Mouse (Mus musculus): ENCODE data around the gene Lgi1.

The Lgi1 gene

DNA sequence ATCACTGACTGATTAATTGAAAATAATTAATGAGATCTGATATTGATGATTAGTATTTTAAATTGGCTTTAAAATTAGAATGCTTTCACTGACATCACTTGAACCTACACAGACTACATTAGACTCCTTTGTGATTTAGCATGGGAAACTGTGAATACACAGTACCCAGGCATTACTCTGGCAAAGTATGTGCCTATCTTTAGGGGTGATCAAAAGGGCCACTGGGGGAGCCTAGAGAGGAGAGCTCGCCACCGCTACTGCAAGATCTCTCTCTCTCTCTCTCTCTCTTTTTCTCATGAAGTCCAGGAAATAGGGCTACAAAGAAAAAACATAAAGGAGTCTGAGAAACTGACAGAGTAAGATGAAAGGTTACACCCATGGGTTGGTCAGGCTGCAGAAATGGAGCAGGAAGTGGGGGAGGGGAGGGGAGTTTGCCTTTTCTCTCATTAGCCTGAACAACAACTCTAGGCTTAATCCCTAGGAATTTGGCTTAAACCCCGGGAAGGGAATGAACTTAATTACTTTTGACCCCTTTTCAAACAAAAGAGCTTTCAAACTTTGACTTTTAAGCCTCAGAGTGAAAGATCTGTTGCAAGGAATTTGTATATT is 33.8 kb downstream of the Lgi1 start:
- POLR2A ChIA-PET = interaction anchor here in 2 of 4 experiments (0.6 to 4.1 kb wide), 9 partner anchors 10 to 116 kb away, joined by 3 to 29 read pairs (median 5); partner anchors contain the start of genes Fra10ac1 (in 1 of the 2) and Lgi1 (in 1 of the 2)
- CTCF ChIA-PET = interaction anchor here in 1 of 4 experiments (1.0 kb wide), 1 partner anchor 44 kb away, joined by 3 read pairs; no protein-coding TSS in a partner anchor

DNA sequence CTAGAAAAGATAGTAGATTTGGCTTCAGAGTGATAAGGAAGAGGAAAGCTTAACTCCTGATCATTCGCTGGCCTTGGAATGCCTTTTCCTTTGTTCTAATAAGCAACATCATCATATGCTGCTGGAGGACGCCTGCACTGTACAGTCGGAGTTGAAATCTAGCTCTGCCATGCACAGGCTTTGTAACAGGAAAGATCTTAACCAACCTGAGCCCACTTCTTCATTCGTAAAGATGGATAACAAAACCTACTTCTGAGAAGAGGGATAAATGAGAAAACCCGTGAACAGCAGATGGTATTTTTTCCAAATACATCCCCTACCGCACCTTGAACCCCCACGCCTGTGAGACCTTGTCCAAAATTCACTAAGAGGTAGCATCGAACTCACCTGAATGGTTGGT is 43.8 kb downstream of the Lgi1 start:
- CTCF ChIA-PET = interaction anchor here in 1 of 4 experiments (1.1 kb wide), 1 partner anchor 603 kb away, joined by 4 read pairs; no protein-coding TSS in a partner anchor

GRCm38 (mm10) chr19:38315099-38315498 is 50.8 kb downstream of the Lgi1 start:
- POLR2A ChIA-PET = interaction anchor here in 3 of 4 experiments (0.7 to 22.3 kb wide), 32 partner anchors 9 to 252 kb away, joined by 3 to 591 read pairs (median 5); partner anchors contain the start of genes Fra10ac1 (in 1 of the 3), Lgi1 (in 1 of the 3) and Slc35g1 (in 1 of the 3)
- CTCF ChIA-PET = interaction anchor here in 1 of 4 experiments (1.3 kb wide), 1 partner anchor 97 kb away, joined by 3 read pairs; no protein-coding TSS in a partner anchor

More for the DNA sequence above, 43.8 kb downstream of the Lgi1 start:
- POLR2A ChIA-PET = interaction anchor here in 2 of 4 experiments (1.2 to 21.4 kb wide), 7 partner anchors 9 to 76 kb away, joined by 3 to 591 read pairs (median 3); no protein-coding TSS in a partner anchor

DNA sequence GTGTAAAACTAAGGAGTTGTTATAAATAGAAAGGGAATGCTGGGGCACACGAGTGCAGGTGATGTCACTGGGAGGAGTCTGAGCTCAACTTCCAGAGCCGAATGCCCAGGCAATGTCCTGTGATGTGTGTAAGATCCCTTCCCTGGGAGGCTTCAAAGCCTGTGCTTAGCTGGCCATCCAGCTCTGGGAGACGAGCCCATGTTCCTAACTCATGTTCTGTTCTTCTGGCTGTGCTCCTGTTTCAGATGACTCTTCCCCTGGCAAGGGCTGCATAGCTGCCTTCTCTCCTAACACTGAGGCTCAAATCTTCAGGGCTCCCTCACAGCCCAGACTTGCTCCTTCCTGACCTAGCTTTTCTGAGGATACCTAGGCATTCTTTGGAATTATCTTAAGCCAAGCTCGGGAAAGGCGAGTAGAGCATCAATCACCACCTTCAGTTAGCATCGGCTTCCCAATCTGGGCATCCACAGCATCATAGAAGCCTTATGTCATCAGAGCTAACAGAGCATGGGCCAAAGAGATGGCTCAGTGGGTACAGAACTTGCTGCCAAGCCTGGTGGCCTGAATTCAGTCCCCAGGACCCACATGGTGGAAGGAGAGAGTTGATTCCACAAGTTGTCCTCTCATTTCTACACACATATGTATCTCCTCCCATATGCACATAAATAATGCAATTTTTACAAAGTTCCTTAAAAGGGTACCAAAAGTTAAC is 52.4 kb downstream of the Lgi1 start:
- ChIA-PET POLR2A (interaction anchor here in 3 of 4 experiments (0.6 to 28.1 kb wide), 35 partner anchors 0 to 141 kb away, joined by 3 to 591 read pairs (median 5); partner anchors contain the start of genes Fra10ac1 (in 2 of the 3), Lgi1 (in 1 of the 3) and Slc35g1 (in 1 of the 3)), CTCF (interaction anchor here in 2 of 4 experiments (0.7 to 1.4 kb wide), 3 partner anchors 36 to 63 kb away, joined by 3 read pairs; no protein-coding TSS in a partner anchor)

DNA sequence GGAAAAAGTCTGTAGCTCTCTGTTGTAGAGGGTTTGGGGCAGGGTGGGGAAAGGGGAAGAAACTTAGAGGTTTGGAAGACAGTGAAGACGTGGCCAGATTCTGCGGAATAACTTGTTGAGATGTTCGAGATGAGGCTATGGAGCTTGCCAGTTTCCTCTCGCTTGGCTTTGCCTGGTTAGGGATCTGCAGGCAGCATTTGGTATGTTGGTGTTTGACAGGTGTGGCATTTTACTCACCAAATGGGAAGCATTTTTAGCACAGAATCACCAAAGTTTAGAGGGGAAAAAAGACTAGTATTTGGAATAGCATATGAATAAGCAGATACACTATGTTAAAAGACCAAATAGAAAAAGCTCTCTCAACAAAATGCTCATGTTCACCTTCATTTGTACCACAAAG is 54.0 kb downstream of the Lgi1 start:
- ChIA-PET CTCF (interaction anchor here in 1 of 4 experiments (1.2 kb wide), 1 partner anchor 65 kb away, joined by 3 read pairs; no protein-coding TSS in a partner anchor), POLR2A (interaction anchor here in 3 of 4 experiments (0.6 to 28.1 kb wide), 24 partner anchors 1 to 292 kb away, joined by 3 to 591 read pairs (median 4); partner anchors contain the start of genes Fra10ac1 (in 2 of the 3) and Lgi1 (in 2 of the 3))

- POLR2A ChIA-PET = interaction anchor here in 3 of 4 experiments (0.8 to 28.1 kb wide), 26 partner anchors 2 to 265 kb away, joined by 3 to 591 read pairs (median 5); partner anchors contain the start of genes Lgi1 (in 2 of the 3) and Fra10ac1 (in 1 of the 3)
- CTCF ChIA-PET = interaction anchor here in 2 of 4 experiments (0.6 to 1.9 kb wide), 2 partner anchors 8 to 65 kb away, joined by 3 to 6 read pairs (median 3); no protein-coding TSS in a partner anchor
Measured at GRCm38 (mm10) chr19:38319168-38319567, 54.8 kb downstream of the Lgi1 start.

GRCm38 (mm10) chr19:38320651-38321188 is 56.4 kb downstream of the Lgi1 start:
- ChIA-PET POLR2A (interaction anchor here (0.6 to 28.1 kb wide), 62 partner anchors 4 to 610 kb away, joined by 3 to 591 read pairs (median 4); partner anchors contain the start of genes Slc35g1 (in 3 of the 4), Fra10ac1 (in 2 of the 4), Lgi1 (in 2 of the 4) and Cep55 (in 1 of the 4)), CTCF (interaction anchor here (0.6 to 2.1 kb wide), 7 partner anchors 23 to 67 kb away, joined by 3 to 7 read pairs (median 4); no protein-coding TSS in a partner anchor)

GRCm38 (mm10) chr19:38323726-38324125 is 59.4 kb downstream of the Lgi1 start:
- POLR2A ChIA-PET = interaction anchor here (0.6 to 28.1 kb wide), 60 partner anchors 7 to 607 kb away, joined by 3 to 591 read pairs (median 7); partner anchors contain the start of genes Lgi1 (in 3 of the 4), Fra10ac1 (in 2 of the 4), Slc35g1 (in 2 of the 4) and Hells (in 1 of the 4)
- CTCF ChIA-PET = interaction anchor here in 3 of 4 experiments (0.6 to 4.0 kb wide), 8 partner anchors 29 to 1716 kb away, joined by 4 to 21 read pairs (median 8); partner anchors contain the start of gene Fra10ac1 (in 1 of the 3)

- CTCF ChIA-PET = interaction anchor here (0.6 to 4.0 kb wide), 15 partner anchors 16 to 1716 kb away, joined by 3 to 21 read pairs (median 4); partner anchors contain the start of gene Fra10ac1 (in 1 of the 4)
- POLR2A ChIA-PET = interaction anchor here (0.6 to 28.1 kb wide), 101 partner anchors 6 to 721 kb away, joined by 3 to 591 read pairs (median 5); partner anchors contain the start of genes Lgi1 (in 3 of the 4), Fra10ac1 (in 2 of the 4), Hells (in 2 of the 4) and Slc35g1 (in 2 of the 4)
Measured at GRCm38 (mm10) chr19:38324147-38325028, 60.1 kb downstream of the Lgi1 start.

DNA sequence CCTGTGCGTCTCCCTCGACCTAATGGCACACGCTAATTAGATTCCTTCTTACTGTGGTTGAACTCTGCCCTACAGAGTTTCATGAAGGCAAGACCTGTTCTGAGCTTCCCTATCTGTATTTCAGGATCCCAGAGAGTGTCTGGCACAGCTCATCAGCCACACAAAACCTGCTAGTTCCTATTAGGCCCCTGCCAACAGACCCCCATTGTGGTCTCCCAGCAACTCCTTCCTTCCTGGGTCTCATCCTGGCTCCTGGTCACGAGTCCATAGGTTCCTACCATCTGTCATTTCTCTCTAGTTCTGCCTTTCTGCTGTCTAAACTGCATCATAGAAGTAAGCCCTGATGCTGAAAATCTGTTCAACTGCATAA is 60.7 kb downstream of the Lgi1 start:
- ChIA-PET POLR2A (interaction anchor here (0.6 to 28.1 kb wide), 79 partner anchors 6 to 606 kb away, joined by 3 to 591 read pairs (median 6); partner anchors contain the start of genes Lgi1 (in 3 of the 4), Fra10ac1 (in 2 of the 4), Hells (in 2 of the 4) and Slc35g1 (in 2 of the 4)), CTCF (interaction anchor here (0.6 to 4.0 kb wide), 12 partner anchors 15 to 615 kb away, joined by 3 to 21 read pairs (median 4); partner anchors contain the start of gene Fra10ac1 (in 1 of the 4))

- POLR2A ChIA-PET = interaction anchor here in 3 of 4 experiments (0.6 to 28.1 kb wide), 41 partner anchors 5 to 298 kb away, joined by 3 to 591 read pairs (median 14); partner anchors contain the start of genes Fra10ac1 (in 2 of the 3), Lgi1 (in 2 of the 3) and Slc35g1 (in 1 of the 3)
- CTCF ChIA-PET = interaction anchor here in 2 of 4 experiments (0.6 to 4.0 kb wide), 3 partner anchors 27 to 72 kb away, joined by 6 to 21 read pairs (median 7); no protein-coding TSS in a partner anchor
Measured at GRCm38 (mm10) chr19:38325854-38326253, 61.5 kb downstream of the Lgi1 start.

- ChIA-PET CTCF (interaction anchor here in 2 of 4 experiments (0.6 to 1.2 kb wide), 3 partner anchors 8 to 26 kb away, joined by 3 to 10 read pairs (median 4); no protein-coding TSS in a partner anchor), POLR2A (interaction anchor here in 2 of 4 experiments (0.6 to 28.1 kb wide), 28 partner anchors 4 to 272 kb away, joined by 3 to 591 read pairs (median 7); partner anchors contain the start of genes Lgi1 (in 2 of the 2), Fra10ac1 (in 1 of the 2) and Slc35g1 (in 1 of the 2))
Measured at GRCm38 (mm10) chr19:38327002-38327401, 62.7 kb downstream of the Lgi1 start.

GRCm38 (mm10) chr19:38328010-38328409 is 63.7 kb downstream of the Lgi1 start:
- POLR2A ChIA-PET = interaction anchor here in 2 of 4 experiments (0.6 to 28.1 kb wide), 15 partner anchors 10 to 259 kb away, joined by 3 to 591 read pairs (median 6); partner anchors contain the start of gene Fra10ac1 (in 1 of the 2)
- CTCF ChIA-PET = interaction anchor here in 2 of 4 experiments (0.5 to 1.2 kb wide), 3 partner anchors 25 to 96 kb away, joined by 3 to 4 read pairs (median 4); no protein-coding TSS in a partner anchor

- ChIA-PET CTCF (interaction anchor here in 3 of 4 experiments (0.6 to 1.2 kb wide), 7 partner anchors 19 to 215 kb away, joined by 3 to 9 read pairs (median 4); no protein-coding TSS in a partner anchor), POLR2A (interaction anchor here in 3 of 4 experiments (0.6 to 28.1 kb wide), 10 partner anchors 8 to 605 kb away, joined by 3 to 591 read pairs (median 4); no protein-coding TSS in a partner anchor)
Measured at GRCm38 (mm10) chr19:38329257-38329656, 64.9 kb downstream of the Lgi1 start.

DNA sequence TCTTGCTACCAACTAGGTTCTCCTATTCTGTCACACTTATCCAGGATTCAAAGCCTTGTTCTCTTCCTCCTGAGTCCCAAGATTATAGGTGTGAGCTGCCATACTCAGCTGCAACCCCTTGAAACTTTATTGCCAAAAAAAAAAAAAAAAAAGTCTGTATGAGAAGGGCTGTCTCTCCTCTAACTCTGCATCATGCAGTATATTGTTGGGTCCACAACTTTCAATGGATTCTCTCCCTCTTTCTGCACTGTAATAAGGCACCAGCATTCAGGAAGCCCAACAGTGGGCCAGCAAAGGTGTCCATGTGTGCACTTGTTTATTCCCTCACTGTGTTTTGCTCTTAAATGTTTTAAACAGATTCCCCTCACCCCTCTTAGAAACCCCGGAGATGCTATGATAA is 66.7 kb downstream of the Lgi1 start:
- ChIA-PET CTCF (interaction anchor here in 3 of 4 experiments (0.6 to 1.1 kb wide), 4 partner anchors 12 to 100 kb away, joined by 3 to 5 read pairs (median 5); no protein-coding TSS in a partner anchor), POLR2A (interaction anchor here in 3 of 4 experiments (0.6 to 28.1 kb wide), 12 partner anchors 6 to 866 kb away, joined by 3 to 591 read pairs (median 4); no protein-coding TSS in a partner anchor)
